Mouse (Mus musculus) cortical plate, adult 2 months (tissue): Measurements from ENCODE around the gene Cnpy3. TPM values are rescaled to one million over a fixed set of nuclear protein-coding genes. Genes with fewer than 3 reads are reported as not detected.

ENCODE experiments used
- H3K27ac ChIP-seq: fragments of 200-500 bp; 2 replicates; pipeline ENCODE4 v1.5.1; 2012; ENCODE audit warnings: low read length, control low read depth, inconsistent platforms; ENCODE audit not compliant: insufficient read depth
- H3K4me1 ChIP-seq: fragments of 200-500 bp; 2 replicates; pipeline ENCODE4 v1.6.1; 2011; ENCODE audit warnings: low read length; ENCODE audit not compliant: control insufficient read depth, insufficient read depth
- H3K4me3 ChIP-seq: fragments of 200-500 bp; 2 replicates; pipeline ENCODE4 v1.5.1; 2011; ENCODE audit warnings: mild to moderate bottlenecking, low read length, control low read depth; ENCODE audit not compliant: insufficient read depth
- CTCF ChIP-seq: fragments of 200-500 bp; IDR thresholded peaks from 2 replicates; pipeline ENCODE4 v1.5.1; 2011; ENCODE audit warnings: mild to moderate bottlenecking, control low read depth, low read length; ENCODE audit not compliant: insufficient read depth; ENCODE audit errors: extremely low read depth
- POLR2A ChIP-seq: fragments of 200-500 bp; IDR thresholded peaks from 2 replicates; pipeline ENCODE4 v1.6.1; 2011; ENCODE audit warnings: mild to moderate bottlenecking, low read length, control low read depth; ENCODE audit not compliant: insufficient read depth; ENCODE audit errors: extremely low read depth
- polyA plus RNA-seq: library from polyadenylated mRNA; depleted of rRNA; stranded (reverse); fragments of >200 nt; gene quantifications from 2 replicates; pipeline ENCODE4 v1.2.3, GENCODE M21; 2012

The Cnpy3 gene
- polyA plus RNA-seq, 1 experiment: 93.6 TPM

DNA sequence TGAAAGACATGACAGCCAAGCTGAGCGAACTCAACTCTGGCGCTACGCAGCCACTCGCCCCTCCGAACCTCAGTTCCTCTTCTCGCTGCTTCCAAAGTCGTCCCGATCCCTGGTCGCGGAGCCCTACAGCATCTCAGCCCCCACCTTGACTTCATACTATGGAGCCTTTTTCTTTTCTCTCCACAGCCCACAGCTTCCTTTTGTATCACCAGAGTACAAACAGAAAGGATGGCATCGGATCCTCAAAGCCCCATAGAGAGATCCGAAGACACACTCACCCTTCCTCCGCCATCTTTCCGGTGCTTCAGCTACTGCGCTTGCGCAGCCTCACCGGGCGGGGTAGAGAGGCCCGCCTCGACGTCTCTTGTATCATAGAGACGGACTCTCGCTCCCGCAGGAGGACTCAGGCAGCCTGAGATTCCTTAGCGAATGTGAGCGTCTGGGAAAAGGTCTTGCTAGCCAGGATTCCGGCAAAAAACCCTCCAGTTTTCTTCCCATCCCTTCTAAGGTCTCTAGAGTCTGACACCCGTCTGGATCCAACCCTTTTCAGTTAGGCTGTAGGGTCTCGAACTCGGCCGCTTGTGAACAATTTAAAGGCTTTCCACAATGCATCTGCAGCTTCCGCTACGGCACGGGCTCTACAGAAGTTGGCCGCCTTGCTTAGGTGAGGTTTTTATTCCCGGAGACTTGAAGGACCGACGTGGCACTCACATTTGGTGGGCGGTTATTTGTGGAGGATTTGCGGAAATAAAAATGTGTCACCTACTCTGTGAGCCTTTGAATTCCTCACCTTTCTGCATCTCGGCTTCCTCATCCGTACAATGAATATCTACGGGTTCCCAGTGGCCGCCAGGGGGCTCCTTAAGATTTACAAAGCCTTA is 30.6 kb upstream of the Cnpy3 start, which contains the start of gene Rpl7l1:
Gene Rpl7l1, minus strand, starts transcription at position 332 of the 881 bp plus-strand sequence.
- TF ChIP-seq CTCF (peak; percentile 26; the same call in 1 of the 2 replicates), POLR2A (peak; percentile 95)
- H3K4me1 ChIP-seq: no peaks in the 10 kb centered on the region
- peak within 1 kb of the TSS; percentile 68 for H3K4me3 ChIP-seq
- peak within 1 kb of the TSS; percentile 7; the same call in 1 of the 2 replicates for H3K27ac ChIP-seq

GRCm38 (mm10) chr17:46781876-46782275 is 29.9 kb upstream of the Cnpy3 start:
- 0 out of 2 replicates have a peak overlapping the region, but pooled peaks have one; percentile 4 for H3K27ac ChIP-seq

GRCm38 (mm10) chr17:46776087-46776486 is 24.1 kb upstream of the Cnpy3 start:
- Histone ChIP-seq H3K4me1 (0 out of 2 replicates have a peak, but pooled peaks cover 2% of the 10 kb centered on the region), H3K27ac (no peak overlapping the region), H3K4me3 (no peak overlapping the region)
- TF ChIP-seq CTCF (no peak), POLR2A (no peak)

More at GRCm38 (mm10) chr17:46781876-46782275, 29.9 kb upstream of the Cnpy3 start:
- TF ChIP-seq POLR2A: no peak
- TF ChIP-seq CTCF: no peak
- no peaks in the 10 kb centered on the region for H3K4me1 ChIP-seq
- peak overlapping the region; percentile 68 for H3K4me3 ChIP-seq

- H3K27ac ChIP-seq: no peak overlapping the region
- no peak overlapping the region for H3K4me3 ChIP-seq
- 0 out of 2 replicates have a peak, but pooled peaks cover 2% of the 10 kb centered on the region for H3K4me1 ChIP-seq
- TF ChIP-seq POLR2A (no peak), CTCF (no peak)
Measured at GRCm38 (mm10) chr17:46775070-46775469, 23.1 kb upstream of the Cnpy3 start.

- no peak for TF ChIP-seq POLR2A
- TF ChIP-seq CTCF: no peak
- no peak overlapping the region for H3K27ac ChIP-seq
- H3K4me1 ChIP-seq: 0 out of 2 replicates have a peak, but pooled peaks cover 2% of the 10 kb centered on the region
- H3K4me3 ChIP-seq: no peak overlapping the region
Measured at GRCm38 (mm10) chr17:46774131-46774472, 22.1 kb upstream of the Cnpy3 start.

DNA sequence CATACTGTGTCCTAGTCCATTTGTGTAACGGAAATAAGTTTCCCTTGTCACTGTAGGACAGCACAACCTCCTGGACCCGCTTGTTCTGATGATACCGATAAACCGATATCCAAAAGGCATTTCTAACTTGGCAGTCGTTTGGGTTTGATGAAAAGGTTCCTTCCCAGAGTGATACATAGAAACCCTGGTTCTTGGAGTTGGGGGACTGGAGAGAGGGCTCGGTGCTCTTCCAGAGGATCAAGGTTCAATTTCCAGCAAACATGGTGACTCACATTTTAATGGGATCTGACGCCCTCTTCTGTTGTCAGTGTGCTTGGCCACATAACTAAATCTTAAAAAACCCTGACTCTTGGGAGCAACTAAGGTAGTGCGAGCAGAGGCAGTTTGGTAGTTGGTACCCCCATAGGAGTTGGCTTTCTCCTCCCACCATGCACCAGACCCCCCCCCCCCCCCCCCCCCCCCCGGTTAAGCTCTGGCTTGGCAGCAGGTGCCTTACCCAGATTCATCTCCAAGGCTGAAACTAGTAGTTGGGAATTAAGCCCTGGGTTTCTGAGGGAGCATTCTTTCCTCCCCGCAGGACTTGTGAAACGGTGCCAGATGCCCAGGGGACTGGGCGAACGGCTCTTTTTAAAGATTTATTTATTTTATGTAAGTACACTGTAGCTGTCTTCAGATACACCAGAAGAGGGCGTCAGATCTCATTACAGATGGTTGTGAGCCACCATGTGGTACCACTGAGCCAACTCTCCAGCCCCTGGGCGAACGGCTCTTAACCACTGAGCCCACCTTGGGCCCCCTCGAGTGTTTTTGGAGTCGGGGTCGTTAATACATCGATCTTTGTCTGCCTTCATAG is 21.5 kb upstream of the Cnpy3 start:
- peak overlapping the region; percentile 85 for H3K4me3 ChIP-seq
- H3K4me1 ChIP-seq: 0 out of 2 replicates have a peak, but pooled peaks cover 2% of the 10 kb centered on the region
- H3K27ac ChIP-seq: peak overlapping the region; percentile 48; the same call in 1 of the 2 replicates
- TF ChIP-seq POLR2A: 0 out of 2 replicates have a peak, but pooled peaks have one; percentile 13
- TF ChIP-seq CTCF: peak; percentile 19; the same call in 1 of the 2 replicates

- H3K27ac ChIP-seq: peak within 1 kb of the TSS; percentile 48
- H3K4me3 ChIP-seq: peak within 1 kb of the TSS; percentile 85
- peak; percentile 87 for TF ChIP-seq POLR2A
- TF ChIP-seq CTCF: no peak
- H3K4me1 ChIP-seq: 0 out of 2 replicates have a peak, but pooled peaks cover 2% of the 10 kb centered on the region
Measured at GRCm38 (mm10) chr17:46772404-46773277, 20.6 kb upstream of the Cnpy3 start, which contains the start of gene 2310039H08Rik. TSS of gene 2310039H08Rik (plus strand) at chr17:46772635.

DNA sequence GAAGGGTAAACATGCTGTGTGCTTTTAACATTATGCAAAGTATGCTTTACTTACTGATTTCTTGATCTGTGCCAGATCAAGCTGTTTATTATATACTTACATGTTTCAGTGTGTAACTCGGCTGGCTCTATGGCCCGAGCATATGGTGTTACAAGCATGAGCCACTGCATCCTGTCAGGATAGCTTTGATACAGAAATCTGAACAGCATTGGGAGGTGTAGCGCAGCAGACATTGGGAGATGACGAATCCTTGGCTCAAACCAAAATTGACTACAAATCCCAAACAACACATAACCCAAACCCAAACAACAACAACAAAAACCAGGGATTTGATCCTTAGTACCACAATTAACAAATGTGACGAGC is 20.0 kb upstream of the Cnpy3 start:
- 0 out of 2 replicates have a peak, but pooled peaks cover 2% of the 10 kb centered on the region for H3K4me1 ChIP-seq
- H3K4me3 ChIP-seq: peak overlapping the region; percentile 85
- no peak for TF ChIP-seq POLR2A
- no peak for TF ChIP-seq CTCF
- no peak overlapping the region for H3K27ac ChIP-seq
